Mouse (Mus musculus) midbrain, postnatal 0 days (tissue): ENCODE measurements around the gene Eda. TPM values are rescaled to one million over a fixed set of nuclear protein-coding genes. Genes with fewer than 3 reads are reported as not detected.

Experiments used
- ATAC-seq: fragments of 200-750 bp; cut with Nextera tagmentation; 2 replicates; pipeline ENCODE4 v1.8.0; 2017; ENCODE audit warnings: moderate number of reproducible peaks, mild to moderate bottlenecking, moderate TSS enrichment, moderate library complexity; ENCODE audit not compliant: low FRiP score
- DNase-seq: peaks from one replicate; pipeline ENCODE4 v3.0.0-alpha.2; 2015; ENCODE audit warnings: low spot score
- H3K27ac ChIP-seq: fragments of 300-500 bp; sonication (generic); 2 replicates; pipeline ENCODE4 v1.5.1; 2014; ENCODE audit warnings: low read depth, mild to moderate bottlenecking, low read length, mixed read lengths
- H3K27me3 ChIP-seq: fragments of 300-500 bp; sonication (generic); 2 replicates; pipeline ENCODE4 v1.6.1; 2014; ENCODE audit warnings: low read length, control low read depth, mixed read lengths; ENCODE audit not compliant: insufficient read depth
- H3K36me3 ChIP-seq: fragments of 300-500 bp; sonication (generic); 2 replicates; pipeline ENCODE4 v1.6.1; 2014; ENCODE audit warnings: low read length, control low read depth, mixed read lengths; ENCODE audit not compliant: insufficient read depth
- H3K4me1 ChIP-seq: fragments of 300-500 bp; sonication (generic); 2 replicates; pipeline ENCODE4 v1.6.1; 2014; ENCODE audit warnings: mild to moderate bottlenecking, control low read depth, antibody characterized with exemption, low read length, mixed read lengths; ENCODE audit not compliant: insufficient read depth
- H3K4me2 ChIP-seq: fragments of 300-500 bp; sonication (generic); 2 replicates; pipeline ENCODE4 v1.6.1; 2014; ENCODE audit warnings: low read depth, mild to moderate bottlenecking, low read length, mixed read lengths; ENCODE audit not compliant: poor library complexity, severe bottlenecking
- H3K4me3 ChIP-seq: fragments of 300-500 bp; sonication (generic); 2 replicates; pipeline ENCODE4 v1.5.1; 2014; ENCODE audit warnings: low read depth, mild to moderate bottlenecking, low read length, moderate library complexity
- H3K9ac ChIP-seq: fragments of 300-500 bp; sonication (generic); replicated peaks from 2 replicates; pipeline ENCODE4 v1.6.1; 2014; ENCODE audit warnings: mild to moderate bottlenecking, low read length, moderate library complexity, mixed read lengths; ENCODE audit not compliant: poor library complexity, severe bottlenecking
- H3K9me3 ChIP-seq: fragments of 300-500 bp; sonication (generic); 2 replicates; pipeline ENCODE4 v1.6.1; 2016; ENCODE audit warnings: low read length, control low read depth
- CTCF ChIP-seq: IDR thresholded peaks from 2 replicates; pipeline ENCODE4 v1.5.1; 2016; ENCODE audit warnings: antibody characterized with exemption, mild to moderate bottlenecking
- WGBS: fragments of 180-500 bp; shearing (Covaris S2); extraction: QIAGEN DNeasy Blood & Tissue Kit; methylation state at CpG from one replicate; pipeline ENCODE4 v1.1.7; 2014; 5-methylcytosine and 5-hydroxymethylcytosine counted together
- polyA plus RNA-seq: library from polyadenylated mRNA; unstranded; fragments of >200 nt; fragmentation: Nextera tagmentation; extraction: Ambion mirVana; gene quantifications from 2 replicates; pipeline ENCODE4 v1.2.1, GENCODE M21; 2015
- total RNA-seq: library from RNA; depleted of rRNA; stranded (reverse); fragments of >200 nt; gene quantifications from 2 replicates; pipeline ENCODE4 v1.2.3, GENCODE M21; 2014; rRNA removed

Gene Eda
- 9.1 and 10.1 TPM in 2 replicates for total RNA-seq
- polyA plus RNA-seq = 1.8 and 1.9 TPM in 2 replicates

DNA sequence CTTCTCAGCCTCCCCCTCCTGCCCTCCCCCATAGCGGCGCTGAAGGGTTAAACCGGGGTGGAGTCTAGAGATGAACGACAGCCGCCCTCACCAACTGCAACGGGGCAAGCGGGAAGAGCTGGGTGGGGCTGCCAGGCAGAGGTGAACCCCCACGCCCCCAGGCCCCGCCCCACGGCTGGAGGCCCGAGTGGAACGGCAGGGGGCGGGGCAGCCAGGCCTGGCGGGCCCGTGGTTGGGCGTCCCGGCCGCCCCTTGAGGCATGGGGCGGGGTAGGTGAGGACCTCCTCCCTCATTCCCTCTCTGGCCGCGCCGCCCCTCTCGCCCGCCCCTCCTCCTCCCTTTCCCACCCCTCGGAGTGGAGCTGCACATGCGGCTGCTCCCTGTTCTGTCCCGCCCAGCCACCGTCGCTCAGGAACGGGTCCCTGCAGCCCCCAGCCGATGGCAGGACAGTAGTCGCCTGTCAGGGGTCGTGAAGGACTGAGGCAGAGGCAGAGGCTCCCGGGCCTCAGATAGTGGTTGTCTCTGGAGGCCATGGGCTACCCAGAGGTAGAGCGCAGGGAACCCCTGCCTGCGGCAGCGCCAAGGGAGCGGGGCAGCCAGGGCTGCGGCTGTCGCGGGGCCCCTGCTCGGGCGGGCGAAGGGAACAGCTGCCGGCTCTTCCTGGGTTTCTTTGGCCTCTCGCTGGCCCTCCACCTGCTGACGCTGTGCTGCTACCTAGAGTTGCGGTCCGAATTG, at the start of gene Eda:
TSS of gene Eda (plus strand) at position 357 of the 735 bp plus-strand sequence.
- TF ChIP-seq CTCF = no peak
- ATAC-seq = peak; percentile 96
- H3K36me3 ChIP-seq = no peaks in the 10 kb centered on the region
- H3K4me3 ChIP-seq = peak within 1 kb of the TSS; percentile 54
- no peaks in the 10 kb centered on the region for H3K9me3 ChIP-seq
- peak within 1 kb of the TSS; percentile 70 for H3K4me2 ChIP-seq
- 27% methylated on average over 21 of the region's 49 CpGs for WGBS
- DNase-seq = peak; percentile 87
- no peaks in the 10 kb centered on the region for H3K4me1 ChIP-seq
- H3K27ac ChIP-seq = no peak within 1 kb of the TSS
- peak within 1 kb of the TSS; percentile 52 for H3K9ac ChIP-seq
- H3K27me3 ChIP-seq = 0 out of 2 replicates have a peak, but pooled peaks cover 6% of the 10 kb centered on the region

DNA sequence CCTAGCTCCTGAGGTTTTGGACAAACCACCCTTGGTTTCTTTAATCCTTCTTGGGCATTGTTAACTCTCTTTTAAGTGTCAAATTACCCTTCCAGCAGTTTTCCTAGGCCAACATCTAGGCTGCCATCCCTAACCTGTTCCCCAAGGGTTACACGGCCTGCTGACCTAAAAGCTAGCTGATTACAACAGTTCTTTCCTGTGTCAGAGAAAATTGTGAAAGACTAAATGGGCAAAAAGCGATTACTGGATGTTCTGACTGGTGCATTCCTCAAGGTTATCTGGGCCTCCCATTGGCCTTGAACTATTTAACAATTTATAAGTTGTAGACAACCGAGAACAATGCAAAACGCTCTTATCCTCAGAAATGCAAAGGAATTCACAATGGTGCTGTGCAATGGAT, 14.4 kb upstream of the Eda start:
- Histone ChIP-seq H3K36me3 (no peaks in the 10 kb centered on the region), H3K4me3 (no peak overlapping the region), H3K4me1 (no peaks in the 10 kb centered on the region), H3K4me2 (no peak overlapping the region), H3K27me3 (no peaks in the 10 kb centered on the region), H3K9ac (no peak overlapping the region), H3K9me3 (no peaks in the 10 kb centered on the region), H3K27ac (no peak overlapping the region)
- ATAC-seq (no peak), DNase-seq (no peak)
- 69% methylated on average over 4 of the region's 4 CpGs for WGBS
- no peak for TF ChIP-seq CTCF

DNA sequence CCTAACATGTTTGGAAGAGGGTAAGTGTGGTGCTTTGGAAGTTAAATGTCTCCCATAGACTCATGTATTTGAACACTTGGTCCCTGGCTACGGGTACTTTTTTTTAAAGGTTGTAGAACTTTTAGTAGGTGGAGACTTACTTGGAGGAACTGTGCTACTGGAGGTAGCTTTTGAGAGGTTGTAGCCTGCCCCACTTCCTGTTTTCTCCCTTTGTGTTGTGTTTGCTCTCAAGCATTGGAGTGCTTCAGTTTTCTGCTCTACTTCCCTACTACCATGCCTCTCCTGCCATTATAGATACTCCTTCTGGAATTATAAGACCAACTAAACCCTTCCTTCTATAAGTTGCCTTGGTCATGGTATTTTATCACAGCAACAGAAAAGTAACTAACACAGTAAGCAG, 5.3 kb upstream of the Eda start:
- ATAC-seq = no peak
- 65% methylated on average over 1 of the region's 1 CpGs for WGBS
- Histone ChIP-seq H3K36me3 (no peaks in the 10 kb centered on the region), H3K27ac (no peak overlapping the region), H3K4me2 (no peak overlapping the region), H3K27me3 (0 out of 2 replicates have a peak, but pooled peaks cover 3% of the 10 kb centered on the region), H3K9me3 (no peaks in the 10 kb centered on the region), H3K4me3 (no peak overlapping the region), H3K4me1 (no peaks in the 10 kb centered on the region), H3K9ac (no peak overlapping the region)
- no peak for TF ChIP-seq CTCF
- no peak for DNase-seq

DNA sequence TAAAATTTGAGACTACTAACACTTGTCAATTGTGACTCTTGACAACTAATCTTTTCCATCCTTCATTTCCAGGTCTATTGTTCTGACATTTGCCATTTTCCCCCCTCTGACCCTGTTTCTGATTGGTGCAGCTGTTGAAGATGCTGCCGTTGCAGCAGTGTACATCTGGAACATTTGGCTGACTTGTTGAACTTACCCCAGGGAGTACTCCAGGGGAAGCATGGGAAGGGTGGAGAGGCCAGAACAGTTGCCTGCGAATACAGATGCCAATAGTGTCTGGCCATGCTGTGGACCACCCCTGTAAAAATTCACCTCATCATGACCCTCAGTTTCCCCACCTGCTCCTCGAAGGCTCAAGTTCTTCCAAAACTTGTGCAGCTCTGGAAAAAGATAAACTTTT, 1.0 kb upstream of the Eda start:
- Histone ChIP-seq H3K4me2 (no peak overlapping the region), H3K9ac (no peak overlapping the region), H3K4me3 (no peak overlapping the region), H3K27me3 (0 out of 2 replicates have a peak, but pooled peaks cover 6% of the 10 kb centered on the region), H3K9me3 (no peaks in the 10 kb centered on the region), H3K27ac (no peak overlapping the region), H3K4me1 (no peaks in the 10 kb centered on the region), H3K36me3 (no peaks in the 10 kb centered on the region)
- TF ChIP-seq CTCF = no peak
- no peak for DNase-seq
- ATAC-seq = no peak
- 62% methylated on average over 3 of the region's 3 CpGs for WGBS

DNA sequence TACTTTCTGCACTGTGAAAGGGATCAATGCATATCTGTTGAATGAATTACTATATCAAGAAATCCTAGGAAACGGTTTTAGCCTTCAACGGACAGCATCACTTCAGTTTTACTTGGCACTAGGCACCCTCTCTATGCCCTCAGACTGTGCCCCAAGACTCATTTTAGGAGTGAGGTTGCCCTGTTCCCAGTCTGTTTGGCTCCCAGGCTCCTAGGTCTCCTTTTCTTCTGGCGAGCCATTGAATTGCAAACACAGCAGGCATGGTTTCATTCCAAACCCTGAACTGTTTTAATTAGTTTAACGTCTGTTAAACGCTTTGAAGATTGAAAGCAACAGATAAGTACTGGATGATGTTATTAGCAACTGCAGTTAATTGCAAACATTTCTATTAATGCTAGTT, 603 bp upstream of the Eda start:
- 22% methylated on average over 5 of the region's 5 CpGs for WGBS
- Histone ChIP-seq H3K9me3 (no peaks in the 10 kb centered on the region), H3K4me1 (no peaks in the 10 kb centered on the region), H3K9ac (no peak overlapping the region), H3K27ac (no peak overlapping the region), H3K27me3 (0 out of 2 replicates have a peak, but pooled peaks cover 6% of the 10 kb centered on the region), H3K4me2 (peak overlapping the region; percentile 70), H3K36me3 (no peaks in the 10 kb centered on the region), H3K4me3 (peak overlapping the region; percentile 54; the same call in 1 of the 2 replicates)
- no peak for TF ChIP-seq CTCF
- ATAC-seq (0 out of 2 replicates have a peak, but pooled peaks have one; percentile 8), DNase-seq (no peak)
